ENCODE assay signal across 9 mouse cellular contexts in the genomic region with DNA sequence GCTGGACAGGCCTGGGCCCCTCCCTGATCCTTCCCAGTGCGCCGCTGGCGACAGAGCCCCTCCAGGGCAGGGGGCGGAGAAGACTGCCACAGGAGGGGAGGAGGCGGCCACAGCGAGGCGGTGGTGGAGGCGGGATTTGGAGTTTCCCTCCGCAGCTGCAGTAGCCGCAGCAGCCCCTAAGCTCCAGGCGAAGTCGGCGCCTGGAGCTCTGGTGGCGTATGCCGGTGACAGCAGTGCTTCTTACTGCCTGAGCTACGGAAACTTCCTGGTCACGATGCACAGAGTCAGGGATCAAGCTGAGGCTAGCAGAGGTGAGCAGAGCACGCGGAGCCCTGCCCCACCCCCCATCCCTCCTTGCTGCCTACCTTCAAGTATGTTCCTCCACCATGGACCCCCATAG. TPM values are rescaled to one million over a fixed set of nuclear protein-coding genes. Genes with fewer than 3 reads are reported as not detected.
DNase-seq lines count a peak whose midpoint lies in the region; ATAC-seq lines count a peak whose summit lies in the region.
"Had no signal": no experiment of that assay in that cellular context is flagged by ENCODE, and none has a peak within 500 bp of the region (broad histone marks: within the 10 kb centered on the region; RNA-seq: fewer than 3 reads in every experiment).

No protein-coding gene starts in this region.

- no peak for DNase-seq in heart, adult 9 months (ENCODE audit: low spot score in 2 of 2)
- peak; percentile 33 for DNase-seq in ZHBTc4 (ENCODE audit: low read depth, low spot score)
- peak; percentile 12 for DNase-seq in hindbrain, embryonic 10.5 days (ENCODE audit: low spot score)
- no peak for DNase-seq in midbrain, embryonic 11.5 days (ENCODE audit: low spot score, missing footprints)
- no peak for DNase-seq in ovary, postnatal 36 days (ENCODE audit: low spot score)
- no peak for DNase-seq in ovary, postnatal 10 days (ENCODE audit: low spot score)
- DNase-seq in layer of hippocampus, adult 9-10 months (ENCODE audit: low spot score), result no peak
- DNase-seq: kidney, adult 2 months had no signal

- no peaks in the 10 kb centered on the region for H3K9me3 ChIP-seq in heart, embryonic 12.5 days (replicated peaks)
- 0 out of 2 replicates have a peak, but pooled peaks cover 5% of the 10 kb centered on the region for H3K9me3 ChIP-seq in hindbrain, embryonic 10.5 days
- no peaks in the 10 kb centered on the region for H3K9me3 ChIP-seq in midbrain, embryonic 11.5 days (ENCODE audit: control insufficient read depth, low read length)

- H3K27ac ChIP-seq in heart, embryonic 12.5 days (ENCODE audit: poor library complexity, severe bottlenecking), result no peak overlapping the region
- H3K27ac ChIP-seq in hindbrain, embryonic 10.5 days, result no peak overlapping the region
- no peak overlapping the region for H3K27ac ChIP-seq in midbrain, embryonic 11.5 days (ENCODE audit: low read depth, low read length)

- H3K4me3 ChIP-seq in heart, embryonic 12.5 days, result peak overlapping the region; percentile 25
- peak overlapping the region; percentile 33 for H3K4me3 ChIP-seq in hindbrain, embryonic 10.5 days
- no peak overlapping the region; the same call in 1 of the 2 replicates for H3K4me3 ChIP-seq in midbrain, embryonic 11.5 days (ENCODE audit: low read depth, low read length)

- peaks cover 12% of the 10 kb centered on the region for H3K4me1 ChIP-seq in heart, embryonic 12.5 days (replicated peaks)
- H3K4me1 ChIP-seq in hindbrain, embryonic 10.5 days (replicated peaks), result peaks cover 23% of the 10 kb centered on the region
- 0 out of 2 replicates have a peak, but pooled peaks cover 2% of the 10 kb centered on the region for H3K4me1 ChIP-seq in midbrain, embryonic 11.5 days (ENCODE audit: control insufficient read depth, insufficient read depth, low read length)

- no peak for ATAC-seq in heart, embryonic 12.5 days (ENCODE audit: insufficient number of reproducible peaks, low FRiP score)
- ATAC-seq in midbrain, embryonic 11.5 days (ENCODE audit: low FRiP score), result no peak

- H3K36me3 ChIP-seq in heart, embryonic 12.5 days, result no peaks in the 10 kb centered on the region
- no peaks in the 10 kb centered on the region for H3K36me3 ChIP-seq in hindbrain, embryonic 10.5 days
- H3K36me3 ChIP-seq in midbrain, embryonic 11.5 days (ENCODE audit: control insufficient read depth, insufficient read depth, low read length), result no peaks in the 10 kb centered on the region

- peaks cover 81% of the 10 kb centered on the region for H3K27me3 ChIP-seq in heart, embryonic 12.5 days (replicated peaks)
- H3K27me3 ChIP-seq in hindbrain, embryonic 10.5 days (ENCODE audit: insufficient read depth, poor library complexity, severe bottlenecking), result peaks cover 92% of the 10 kb centered on the region
- H3K27me3 ChIP-seq in midbrain, embryonic 11.5 days (ENCODE audit: control insufficient read depth, insufficient read depth, low read length), result peaks cover 43% of the 10 kb centered on the region

- WGBS in heart, embryonic 12.5 days, result 17% methylated on average over 19 of the region's 19 CpGs
- 18% methylated on average over 19 of the region's 19 CpGs for WGBS in hindbrain, embryonic 10.5 days
- 16% methylated on average over 18 of the region's 19 CpGs for WGBS in midbrain, embryonic 11.5 days

- peak overlapping the region; percentile 55 for H3K4me2 ChIP-seq in heart, embryonic 12.5 days
- H3K4me2 ChIP-seq in midbrain, embryonic 11.5 days, result peak overlapping the region; percentile 22

- H3K9ac ChIP-seq in heart, embryonic 12.5 days, result no peak overlapping the region
- no peak overlapping the region for H3K9ac ChIP-seq in midbrain, embryonic 11.5 days (ENCODE audit: low read length)

RNA-seq across cellular contexts. Expression of a gene that starts 3.8 kb away (rescaled TPM):
- polyA plus RNA-seq in heart, embryonic 12.5 days (2016; fragmentation: Nextera tagmentation; extraction: Ambion mirVana), result 9.8 and 10.3 TPM in 2 replicates
- 32.9 and 49.2 TPM in 2 replicates for polyA plus RNA-seq in hindbrain, embryonic 10.5 days (2016; fragmentation: Nextera tagmentation; extraction: Ambion mirVana)
- polyA plus RNA-seq in midbrain, embryonic 11.5 days (2014; fragmentation: Nextera tagmentation; extraction: Ambion mirVana), result 1.7 and 2.1 TPM in 2 replicates

RNA-seq across cellular contexts. Expression of a gene that starts 24.5 kb away (rescaled TPM):
- polyA plus RNA-seq in heart, embryonic 12.5 days (2016; fragmentation: Nextera tagmentation; extraction: Ambion mirVana), result 10.7 and 11.0 TPM in 2 replicates
- polyA plus RNA-seq in hindbrain, embryonic 10.5 days (2016; fragmentation: Nextera tagmentation; extraction: Ambion mirVana), result 7.6 and 12.9 TPM in 2 replicates
- 13.0 and 14.5 TPM in 2 replicates for polyA plus RNA-seq in midbrain, embryonic 11.5 days (2014; fragmentation: Nextera tagmentation; extraction: Ambion mirVana)

RNA-seq across cellular contexts. Expression of a gene that starts 37.5 kb away (rescaled TPM):
- 8.8 and 9.8 TPM in 2 replicates for polyA plus RNA-seq in heart, embryonic 12.5 days (2016; fragmentation: Nextera tagmentation; extraction: Ambion mirVana)
- 5.0 and 5.6 TPM in 2 replicates for polyA plus RNA-seq in hindbrain, embryonic 10.5 days (2016; fragmentation: Nextera tagmentation; extraction: Ambion mirVana)
- polyA plus RNA-seq in midbrain, embryonic 11.5 days (2014; fragmentation: Nextera tagmentation; extraction: Ambion mirVana), result 6.0 and 6.6 TPM in 2 replicates

Comparison
In these comparisons a context has a peak if more than half of its experiments do, and no peak if none do; other contexts are left out.
1. DNase-seq: peak in ZHBTc4 (single experiment) and hindbrain, embryonic 10.5 days (single experiment); none in heart, adult 9 months (0 of 2), midbrain, embryonic 11.5 days (single experiment), ovary, postnatal 36 days (single experiment), ovary, postnatal 10 days (single experiment) and layer of hippocampus, adult 9-10 months (single experiment).